Mouse (Mus musculus): Measurements from ENCODE around the gene Slc35f3.

DNA sequence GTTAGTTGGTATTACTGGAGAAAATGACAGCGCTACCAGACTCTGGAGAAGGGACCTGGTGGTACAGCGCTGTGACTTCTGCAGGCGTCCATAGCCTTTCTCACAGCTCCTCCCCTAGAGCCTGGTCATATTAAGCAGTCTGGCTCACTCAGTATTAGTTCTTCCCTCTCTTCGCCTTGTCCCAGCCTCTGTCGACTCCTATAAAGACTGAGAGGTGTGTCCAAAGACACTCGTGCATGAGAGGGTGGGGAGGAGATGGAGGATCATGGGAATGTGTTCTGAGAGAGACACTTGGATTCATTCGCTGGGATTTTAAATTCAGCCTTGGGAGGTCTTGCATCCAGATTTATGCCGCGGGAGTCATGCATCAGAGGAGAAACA lies 124.6 kb downstream of the Slc35f3 start:
- no peak for TF ChIP-seq CHD2 (IDR thresholded peaks at IDR 0.05; ENCODE audit: low read depth, low read length)
- no peak for TF ChIP-seq MAFK (IDR thresholded peaks at IDR 0.05; ENCODE audit: insufficient read depth, low read depth, low read length)
- TF ChIP-seq HCFC1 (IDR thresholded peaks at IDR 0.05; ENCODE audit: borderline replicate concordance, insufficient read depth, low read length), result no peak
